Mouse (Mus musculus) heart, postnatal 0 days (tissue): ENCODE data around the gene Nelfe. TPM values are rescaled to one million over a fixed set of nuclear protein-coding genes. Genes with fewer than 3 reads are reported as not detected.

Experiments
- ATAC-seq: fragments of 200-750 bp; cut with Nextera tagmentation; 2 replicates; pipeline ENCODE4 v1.8.0; 2017; ENCODE audit warnings: low read depth, moderate number of reproducible peaks, moderate library complexity; ENCODE audit not compliant: insufficient read depth
- DNase-seq: peaks from one replicate; pipeline ENCODE4 v3.0.0-alpha.2; 2016; ENCODE audit warnings: low spot score
- H3K27ac ChIP-seq: fragments of 300-500 bp; sonication (generic); 2 replicates; pipeline ENCODE4 v1.5.1; 2014; ENCODE audit warnings: low read depth, mild to moderate bottlenecking
- H3K27me3 ChIP-seq: fragments of 300-500 bp; sonication (generic); 2 replicates; pipeline ENCODE4 v1.6.1; 2014; ENCODE audit warnings: low read length, mixed read lengths; ENCODE audit not compliant: control insufficient read depth, insufficient read depth
- H3K36me3 ChIP-seq: fragments of 300-500 bp; sonication (generic); replicated peaks from 2 replicates; pipeline ENCODE4 v1.6.1; 2014; ENCODE audit warnings: low read length, mixed read lengths; ENCODE audit not compliant: control insufficient read depth, insufficient read depth
- H3K4me1 ChIP-seq: fragments of 300-500 bp; sonication (generic); 2 replicates; pipeline ENCODE4 v1.6.1; 2014; ENCODE audit warnings: antibody characterized with exemption; ENCODE audit not compliant: control insufficient read depth, insufficient read depth
- H3K4me2 ChIP-seq: fragments of 300-500 bp; sonication (generic); 2 replicates; pipeline ENCODE4 v1.6.1; 2014; ENCODE audit warnings: low read depth, mild to moderate bottlenecking, low read length, moderate library complexity
- H3K4me3 ChIP-seq: fragments of 300-500 bp; sonication (generic); 2 replicates; pipeline ENCODE4 v1.5.1; 2014; ENCODE audit warnings: low read depth, low read length
- H3K9ac ChIP-seq: fragments of 300-500 bp; sonication (generic); replicated peaks from 2 replicates; pipeline ENCODE4 v1.6.1; 2014; ENCODE audit warnings: low read depth, low read length, mixed read lengths
- H3K9me3 ChIP-seq: fragments of 300-500 bp; sonication (generic); replicated peaks from 2 replicates; pipeline ENCODE4 v1.6.1; 2016; ENCODE audit warnings: low read length; ENCODE audit not compliant: control insufficient read depth
- CTCF ChIP-seq: IDR thresholded peaks from 2 replicates; pipeline ENCODE4 v1.5.1; 2016; ENCODE audit warnings: antibody characterized with exemption, control low read depth, low read depth
- EP300 ChIP-seq: IDR thresholded peaks from 2 replicates; pipeline ENCODE4 v1.6.1; 2016; ENCODE audit warnings: antibody characterized with exemption, low read depth
- WGBS: fragments of 180-500 bp; shearing (Covaris S2); extraction: QIAGEN DNeasy Blood & Tissue Kit; methylation state at CpG from one replicate; pipeline ENCODE4 v1.1.7; 2014; 5-methylcytosine and 5-hydroxymethylcytosine counted together
- polyA plus RNA-seq: library from polyadenylated mRNA; unstranded; fragments of >200 nt; fragmentation: Nextera tagmentation; extraction: Ambion mirVana; gene quantifications from 2 replicates; pipeline ENCODE4 v1.2.1, GENCODE M21; 2015
- total RNA-seq: library from RNA; depleted of rRNA; stranded (reverse); fragments of >200 nt; gene quantifications from 2 replicates; pipeline ENCODE4 v1.2.3, GENCODE M21; 2014; ENCODE audit warnings: low replicate concordance

The Nelfe gene
- total and polyA plus RNA-seq, 2 experiments from 2014 or later: 36.3 to 39.8 TPM

GRCm38 (mm10) chr17:34887942-34888341 lies 37.8 kb downstream of the Nelfe start:
- Histone ChIP-seq H3K36me3 (no peaks in the 10 kb centered on the region), H3K9me3 (no peaks in the 10 kb centered on the region), H3K4me3 (no peak overlapping the region), H3K9ac (no peak overlapping the region), H3K4me1 (no peaks in the 10 kb centered on the region), H3K27me3 (no peaks in the 10 kb centered on the region), H3K4me2 (no peak overlapping the region), H3K27ac (no peak overlapping the region)
- DNase-seq: no peak
- TF ChIP-seq EP300: no peak
- no peak for TF ChIP-seq CTCF
- no peak for ATAC-seq
- 85% methylated on average over 5 of the region's 5 CpGs for WGBS

GRCm38 (mm10) chr17:34890074-34890743 lies 40.0 kb downstream of the Nelfe start:
- Histone ChIP-seq H3K27me3 (no peaks in the 10 kb centered on the region), H3K4me3 (no peak overlapping the region), H3K27ac (no peak overlapping the region), H3K4me2 (no peak overlapping the region), H3K9me3 (no peaks in the 10 kb centered on the region), H3K9ac (no peak overlapping the region), H3K36me3 (no peaks in the 10 kb centered on the region), H3K4me1 (peaks cover 9% of the 10 kb centered on the region)
- 83% methylated on average over 12 of the region's 12 CpGs for WGBS
- DNase-seq (no peak), ATAC-seq (no peak)
- TF ChIP-seq EP300: no peak
- TF ChIP-seq CTCF: no peak

GRCm38 (mm10) chr17:34891377-34891776 lies 41.2 kb downstream of the Nelfe start:
- ATAC-seq (no peak), DNase-seq (no peak)
- Histone ChIP-seq H3K9me3 (no peaks in the 10 kb centered on the region), H3K27ac (no peak overlapping the region), H3K9ac (no peak overlapping the region), H3K4me2 (no peak overlapping the region), H3K27me3 (no peaks in the 10 kb centered on the region), H3K36me3 (no peaks in the 10 kb centered on the region), H3K4me3 (no peak overlapping the region), H3K4me1 (peaks cover 9% of the 10 kb centered on the region)
- 86% methylated on average over 2 of the region's 2 CpGs for WGBS
- TF ChIP-seq CTCF (no peak), EP300 (no peak)

- Histone ChIP-seq H3K36me3 (no peaks in the 10 kb centered on the region), H3K4me3 (peak overlapping the region; percentile 85), H3K27ac (peak overlapping the region; percentile 80), H3K9ac (peak overlapping the region; percentile 18), H3K4me1 (peaks cover 17% of the 10 kb centered on the region), H3K9me3 (no peaks in the 10 kb centered on the region), H3K4me2 (peak overlapping the region; percentile 99), H3K27me3 (no peaks in the 10 kb centered on the region)
- TF ChIP-seq CTCF: no peak
- no peak for TF ChIP-seq EP300
- 74% methylated on average over 12 of the region's 12 CpGs for WGBS
- DNase-seq (no peak), ATAC-seq (no peak)
Measured at GRCm38 (mm10) chr17:34893072-34893824, 43.1 kb downstream of the Nelfe start.

GRCm38 (mm10) chr17:34894074-34894597 lies 43.9 kb downstream of the Nelfe start:
- Histone ChIP-seq H3K27ac (peak overlapping the region; percentile 80), H3K9me3 (no peaks in the 10 kb centered on the region), H3K9ac (peak overlapping the region; percentile 68), H3K4me2 (peak overlapping the region; percentile 99), H3K36me3 (no peaks in the 10 kb centered on the region), H3K4me1 (peaks cover 17% of the 10 kb centered on the region), H3K27me3 (no peaks in the 10 kb centered on the region), H3K4me3 (peak overlapping the region; percentile 85)
- 0% methylated on average over 20 of the region's 51 CpGs for WGBS
- no peak for TF ChIP-seq EP300
- no peak; the same call in 1 of the 2 replicates for TF ChIP-seq CTCF
- ATAC-seq (peak; percentile 90), DNase-seq (peak; percentile 91)
